Mouse (Mus musculus) myocyte (in vitro differentiated cells): ENCODE measurements around the gene Prkn. TPM values are rescaled to one million over a fixed set of nuclear protein-coding genes. Genes with fewer than 3 reads are reported as not detected.

ENCODE experiments used
- H3K27me3 ChIP-seq: one replicate; pipeline ENCODE4 v1.6.1; 2011; ENCODE audit not compliant: control insufficient read depth, insufficient read depth, insufficient read length
- H3K36me3 ChIP-seq: one replicate; pipeline ENCODE4 v1.6.1; 2011; ENCODE audit not compliant: control insufficient read depth, insufficient read depth
- H3K4me2 ChIP-seq: one replicate; pipeline ENCODE4 v1.6.1; 2011; ENCODE audit warnings: low read depth, control low read depth
- H3K4me3 ChIP-seq: one replicate; pipeline ENCODE4 v1.5.1; 2011; ENCODE audit warnings: mild to moderate bottlenecking, control low read depth, moderate library complexity
- H3K79me2 ChIP-seq: one replicate; pipeline ENCODE4 v1.6.1; 2011; ENCODE audit not compliant: control insufficient read depth, insufficient read depth
- H3ac ChIP-seq: one replicate; pipeline ENCODE4 v1.6.1; 2011; ENCODE audit not compliant: control insufficient read depth, insufficient read length
- CEBPB ChIP-seq: IDR thresholded peaks from 2 replicates; pipeline ENCODE4 v1.6.1; 2011; ENCODE audit warnings: mild to moderate bottlenecking, moderate library complexity; ENCODE audit not compliant: poor library complexity, insufficient read depth, severe bottlenecking
- E2F4 ChIP-seq: IDR thresholded peaks from one replicate; pipeline ENCODE4 v1.6.1; 2011; ENCODE audit warnings: mild to moderate bottlenecking, control low read depth, moderate library complexity; ENCODE audit not compliant: insufficient read depth
- MAX ChIP-seq: IDR thresholded peaks from one replicate; pipeline ENCODE4 v1.6.1; 2011; ENCODE audit warnings: low read depth, mild to moderate bottlenecking, control low read depth
- MYOD1 ChIP-seq, 3 experiments: IDR thresholded peaks; one replicate each; pipeline ENCODE4 v1.6.1; 2011; ENCODE audit warnings: control low read depth in 2 of 3, low read depth in 2 of 3, mild to moderate bottlenecking in 2 of 3, moderate library complexity in 1 of 3; ENCODE audit not compliant: insufficient read length in 2 of 3, control insufficient read depth in 1 of 3
- MYOG ChIP-seq, 3 experiments: IDR thresholded peaks; one replicate each; pipeline ENCODE4 v1.6.1; 2011; ENCODE audit warnings: control low read depth in 2 of 3, low read depth in 2 of 3, mild to moderate bottlenecking in 2 of 3; ENCODE audit not compliant: insufficient read length in 2 of 3, control insufficient read depth in 1 of 3, insufficient read depth in 1 of 3
- POLR2A ChIP-seq: IDR thresholded peaks from one replicate; pipeline ENCODE4 v1.6.1; 2011; ENCODE audit warnings: low read depth, mild to moderate bottlenecking, control low read depth, moderate library complexity; ENCODE audit not compliant: insufficient read length
- POLR2AphosphoS2 ChIP-seq: IDR thresholded peaks from one replicate; pipeline ENCODE4 v1.6.1; 2011; ENCODE audit warnings: low read depth, control low read depth; ENCODE audit not compliant: insufficient read length
- REST ChIP-seq: IDR thresholded peaks from one replicate; pipeline ENCODE4 v1.6.1; 2011; ENCODE audit warnings: mild to moderate bottlenecking, control low read depth, moderate library complexity; ENCODE audit not compliant: insufficient read depth, insufficient read length
- SRF ChIP-seq: IDR thresholded peaks from one replicate; pipeline ENCODE4 v1.6.1; 2011; ENCODE audit warnings: low read depth; ENCODE audit not compliant: control insufficient read depth, insufficient read length
- TCF12 ChIP-seq: IDR thresholded peaks from one replicate; pipeline ENCODE4 v1.6.1; 2011; ENCODE audit warnings: mild to moderate bottlenecking, control low read depth; ENCODE audit not compliant: poor library complexity, insufficient read depth, severe bottlenecking
- TCF3 ChIP-seq: IDR thresholded peaks from one replicate; pipeline ENCODE4 v1.6.1; 2011; ENCODE audit warnings: low read depth, control low read depth; ENCODE audit not compliant: insufficient read length
- USF1 ChIP-seq: IDR thresholded peaks from one replicate; pipeline ENCODE4 v1.6.1; 2011; ENCODE audit warnings: low read depth, mild to moderate bottlenecking, control low read depth, moderate library complexity
- polyA plus RNA-seq: library from polyadenylated mRNA; unstranded; fragments of >200 nt; fragmentation: generic; extraction: Trizol; gene quantifications from one replicate; pipeline ENCODE4 v1.2.1, GENCODE M21; 2012; ENCODE audit warnings: missing spikeins

The Prkn gene
- polyA plus RNA-seq, 1 experiment, result 0.26 TPM

DNA sequence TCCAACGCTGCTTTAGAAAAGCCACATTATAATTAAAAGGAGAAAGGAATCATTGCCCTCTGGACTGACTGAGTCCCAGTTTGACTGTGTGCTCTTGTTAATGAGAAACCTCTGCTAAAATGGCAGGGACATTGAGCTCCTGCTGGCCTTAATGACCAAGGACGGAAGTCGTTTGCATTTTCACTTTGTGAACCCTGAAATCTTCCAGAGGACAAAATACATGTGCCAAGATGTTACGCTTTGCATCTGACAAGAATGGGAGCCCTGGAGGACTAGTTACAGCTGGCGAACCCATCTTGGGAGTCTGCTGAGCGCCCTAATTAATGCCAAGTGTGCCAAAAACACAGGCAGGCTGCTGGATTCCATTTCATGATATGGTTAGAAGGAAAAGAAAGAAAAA, 409.0 kb downstream of the Prkn start:
- H3K36me3 ChIP-seq, result no peaks in the 10 kb centered on the region
- no peak overlapping the region for H3K4me3 ChIP-seq
- TF ChIP-seq TCF3 (no peak), POLR2A (no peak), E2F4 (no peak), SRF (no peak), MAX (no peak), TCF12 (no peak), POLR2AphosphoS2 (no peak), USF1 (no peak), MYOD1 (IDR thresholded peaks at IDR 0.05; ENCODE audit: control insufficient read depth in 1 of 3, insufficient read length in 2 of 3, low read depth in 2 of 3) (no peak), REST (no peak), MYOG (IDR thresholded peaks at IDR 0.05; ENCODE audit: control insufficient read depth in 1 of 3, insufficient read depth in 1 of 3, insufficient read length in 2 of 3, low read depth in 2 of 3) (no peak), CEBPB (no peak)
- no peak overlapping the region for H3K4me2 ChIP-seq
- no peaks in the 10 kb centered on the region for H3K27me3 ChIP-seq
- H3K79me2 ChIP-seq, result no peaks in the 10 kb centered on the region
- H3ac ChIP-seq, result no peak overlapping the region

DNA sequence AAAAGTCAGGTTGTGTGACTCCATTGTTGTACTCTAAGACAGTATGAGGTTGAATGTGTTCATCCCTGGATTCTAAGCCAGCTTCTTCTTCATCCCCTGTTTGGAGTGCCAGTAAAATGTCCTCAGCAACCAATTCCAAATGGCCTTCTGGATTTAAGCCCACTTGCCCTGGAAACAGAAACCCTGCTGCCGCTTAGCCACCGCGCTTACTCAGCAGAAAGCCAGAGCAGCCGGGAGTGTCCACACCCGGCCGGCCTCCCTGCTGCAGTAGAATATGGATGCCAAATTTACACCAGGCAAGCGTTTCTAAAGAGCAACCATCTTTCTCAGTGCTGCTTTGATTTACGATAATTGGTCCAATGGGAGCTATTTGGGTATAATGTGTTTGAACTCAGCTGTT, 420.5 kb downstream of the Prkn start:
- H3K4me2 ChIP-seq, result no peak overlapping the region
- H3K79me2 ChIP-seq, result no peaks in the 10 kb centered on the region
- no peak overlapping the region for H3ac ChIP-seq
- H3K27me3 ChIP-seq, result no peaks in the 10 kb centered on the region
- no peaks in the 10 kb centered on the region for H3K36me3 ChIP-seq
- H3K4me3 ChIP-seq, result no peak overlapping the region
- TF ChIP-seq MAX (no peak), CEBPB (no peak), E2F4 (no peak), REST (no peak), POLR2A (no peak), POLR2AphosphoS2 (no peak), MYOG (IDR thresholded peaks at IDR 0.05; ENCODE audit: control insufficient read depth in 1 of 3, insufficient read depth in 1 of 3, insufficient read length in 2 of 3, low read depth in 2 of 3) (no peak), SRF (no peak), TCF3 (no peak)

DNA sequence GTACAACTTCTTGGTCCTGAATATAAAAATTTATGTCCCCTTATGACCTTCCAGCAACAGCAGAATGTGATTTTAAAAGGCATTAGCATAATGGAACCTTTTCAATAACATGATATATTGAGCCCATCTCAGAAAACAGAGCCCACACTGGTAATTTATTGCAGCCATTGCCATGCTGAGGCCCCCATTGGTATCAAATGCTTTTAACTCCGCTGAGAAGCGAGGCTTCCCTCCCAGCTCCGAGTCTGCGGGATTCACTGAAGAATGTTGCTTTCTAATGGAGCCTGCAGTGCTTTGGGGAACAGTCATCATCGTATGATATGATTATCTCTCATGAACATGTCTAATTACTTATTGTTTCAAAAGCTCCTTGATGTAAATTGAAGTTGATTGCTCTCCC, 421.5 kb downstream of the Prkn start:
- Histone ChIP-seq H3K4me3 (no peak overlapping the region), H3K36me3 (no peaks in the 10 kb centered on the region), H3ac (no peak overlapping the region), H3K4me2 (no peak overlapping the region), H3K79me2 (no peaks in the 10 kb centered on the region), H3K27me3 (no peaks in the 10 kb centered on the region)
- TF ChIP-seq USF1 (no peak), TCF12 (no peak), SRF (no peak), MYOG (IDR thresholded peaks at IDR 0.05; ENCODE audit: control insufficient read depth in 1 of 3, insufficient read depth in 1 of 3, insufficient read length in 2 of 3, low read depth in 2 of 3) (no peak), REST (no peak), MYOD1 (IDR thresholded peaks at IDR 0.05; ENCODE audit: control insufficient read depth in 1 of 3, insufficient read length in 2 of 3, low read depth in 2 of 3) (no peak), CEBPB (no peak), POLR2A (no peak), MAX (no peak), POLR2AphosphoS2 (no peak), E2F4 (no peak), TCF3 (no peak)

DNA sequence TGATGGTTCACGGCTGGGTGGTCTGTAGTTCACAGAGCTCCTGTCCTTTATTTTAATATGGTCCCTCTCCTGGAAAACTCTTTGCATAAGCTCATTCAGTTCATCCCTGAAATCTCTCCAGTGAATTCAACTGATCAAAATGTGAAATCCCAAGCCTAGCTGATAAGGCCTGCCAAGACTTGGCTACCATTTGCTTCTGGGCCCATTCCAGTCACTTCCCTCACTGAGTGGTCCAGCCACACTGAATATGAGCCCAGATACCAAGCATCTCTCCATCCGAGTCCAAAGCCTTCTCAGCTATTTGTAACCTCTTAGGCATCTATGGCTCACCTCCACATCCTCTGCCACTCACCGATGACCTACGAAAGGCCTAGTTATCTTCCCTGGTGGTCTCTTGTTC, 427.8 kb downstream of the Prkn start:
- TF ChIP-seq CEBPB, result no peak
- TF ChIP-seq POLR2AphosphoS2, result no peak
- H3K4me3 ChIP-seq, result no peak overlapping the region

DNA sequence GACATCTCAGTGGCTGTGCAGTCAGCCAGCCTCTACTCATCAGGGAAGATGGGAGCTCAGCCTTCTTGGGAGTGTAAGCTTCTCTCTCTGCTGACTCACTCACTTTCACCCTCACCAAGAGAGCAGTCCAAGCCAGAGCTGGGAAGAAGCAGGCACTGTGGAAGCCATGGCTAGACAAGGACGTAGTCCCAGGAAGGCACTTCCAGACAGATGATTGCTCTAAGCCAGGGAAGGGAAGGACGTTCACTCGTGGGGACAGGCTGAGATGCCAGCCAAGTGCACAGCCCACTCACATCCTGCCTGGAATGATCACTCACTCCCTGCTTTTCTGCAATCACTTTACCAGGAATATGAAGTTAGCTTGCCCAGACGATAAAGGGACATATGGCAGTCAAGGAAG, 430.0 kb downstream of the Prkn start:
- Histone ChIP-seq H3ac (no peak overlapping the region), H3K79me2 (no peaks in the 10 kb centered on the region), H3K36me3 (no peaks in the 10 kb centered on the region), H3K4me2 (no peak overlapping the region), H3K4me3 (no peak overlapping the region), H3K27me3 (no peaks in the 10 kb centered on the region)
- no peak for TF ChIP-seq USF1

More for the DNA sequence above, 427.8 kb downstream of the Prkn start:
- Histone ChIP-seq H3K4me2 (no peak overlapping the region), H3ac (no peak overlapping the region), H3K79me2 (no peaks in the 10 kb centered on the region), H3K36me3 (no peaks in the 10 kb centered on the region), H3K27me3 (no peaks in the 10 kb centered on the region)

DNA sequence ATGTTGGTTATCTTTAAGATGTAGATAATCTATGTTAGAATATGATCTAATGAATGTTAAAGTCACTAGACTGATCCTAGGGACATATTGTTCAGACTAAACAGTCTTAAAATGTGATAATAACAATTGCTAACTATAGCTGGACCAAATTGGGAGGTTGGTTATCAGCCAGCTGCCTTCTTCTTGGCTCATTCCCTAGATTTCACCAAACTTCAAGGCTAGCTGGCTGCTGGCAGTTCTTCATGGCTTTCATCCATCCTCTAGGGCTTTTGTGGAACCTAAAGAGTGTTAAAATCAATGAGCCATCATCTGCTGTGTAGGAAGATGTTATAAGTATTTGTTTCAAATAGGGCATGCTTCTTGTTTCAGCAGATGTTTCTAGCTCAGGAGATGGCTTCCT, 431.7 kb downstream of the Prkn start:
- H3K79me2 ChIP-seq, result no peaks in the 10 kb centered on the region
- no peak overlapping the region for H3K4me3 ChIP-seq
- H3K36me3 ChIP-seq, result no peaks in the 10 kb centered on the region
- no peak overlapping the region for H3K4me2 ChIP-seq
- H3K27me3 ChIP-seq, result no peaks in the 10 kb centered on the region
- no peak overlapping the region for H3ac ChIP-seq
- TF ChIP-seq CEBPB (no peak), SRF (no peak), REST (no peak), TCF3 (no peak), POLR2AphosphoS2 (no peak), TCF12 (no peak), E2F4 (no peak), MYOD1 (IDR thresholded peaks at IDR 0.05; ENCODE audit: control insufficient read depth in 1 of 3, insufficient read length in 2 of 3, low read depth in 2 of 3) (no peak), USF1 (no peak), MYOG (IDR thresholded peaks at IDR 0.05; ENCODE audit: control insufficient read depth in 1 of 3, insufficient read depth in 1 of 3, insufficient read length in 2 of 3, low read depth in 2 of 3) (no peak), MAX (no peak), POLR2A (no peak)
